Mouse (Mus musculus): ENCODE data around the gene Foxl1.

Gene Foxl1

DNA sequence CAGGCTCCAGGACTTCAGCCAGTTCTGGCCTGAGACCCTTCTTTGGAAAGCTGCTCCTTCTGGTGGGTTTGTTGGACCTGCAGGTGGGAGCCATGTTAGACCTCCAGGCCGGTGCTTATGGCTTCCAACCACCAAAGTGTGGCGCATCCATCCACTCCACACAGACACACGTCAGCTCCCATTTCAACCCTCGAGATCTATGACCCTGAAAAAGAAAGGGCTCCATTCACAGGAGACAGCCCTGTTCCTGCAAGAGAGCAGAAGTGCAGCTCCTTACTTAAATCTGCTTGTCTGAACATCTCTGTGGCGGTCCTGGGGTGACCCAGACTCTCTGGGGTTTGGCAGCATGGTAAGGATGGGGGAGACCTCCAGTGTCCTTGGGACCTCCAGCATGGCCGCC, 34.2 kb upstream of the Foxl1 start:
- no peak for DNase-seq

DNA sequence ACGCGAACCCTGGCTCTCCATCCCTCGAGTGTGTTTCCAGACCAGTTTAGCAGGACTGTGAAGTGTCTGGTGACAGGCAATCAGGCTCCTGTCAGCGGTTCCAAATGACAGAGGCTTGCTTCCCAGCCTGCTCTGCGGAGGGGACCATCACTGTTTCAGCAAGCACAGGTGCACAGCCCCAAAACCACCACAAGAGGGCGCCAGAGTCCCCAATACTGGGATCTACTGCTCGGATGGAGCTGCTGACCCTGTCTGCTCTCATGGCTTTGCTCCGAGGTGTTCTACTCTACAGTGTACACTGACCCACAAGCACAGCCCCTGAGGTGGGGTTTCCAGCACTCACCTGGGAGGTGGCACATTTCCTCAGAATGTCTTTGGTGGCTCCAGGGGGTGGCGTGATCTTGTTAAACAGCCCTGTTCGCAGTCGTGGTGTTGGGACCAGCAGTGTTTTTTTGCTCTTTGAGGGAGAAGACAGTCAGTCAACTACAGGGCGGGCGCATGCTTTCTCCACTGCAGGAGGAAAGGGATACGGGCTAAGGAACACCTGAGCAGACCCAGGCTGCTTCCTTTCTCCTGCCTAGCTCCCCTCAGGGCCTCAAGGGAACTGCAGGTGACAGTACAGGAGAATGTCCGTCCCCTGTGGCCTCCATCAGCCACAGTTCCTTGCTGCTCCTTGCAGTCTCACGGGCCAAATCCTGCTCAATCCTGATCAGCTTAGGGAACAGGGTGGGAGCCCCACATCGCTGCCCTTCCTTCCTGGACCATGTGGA, 23.5 kb upstream of the Foxl1 start:
- peak; percentile 88 to 89 for DNase-seq

DNA sequence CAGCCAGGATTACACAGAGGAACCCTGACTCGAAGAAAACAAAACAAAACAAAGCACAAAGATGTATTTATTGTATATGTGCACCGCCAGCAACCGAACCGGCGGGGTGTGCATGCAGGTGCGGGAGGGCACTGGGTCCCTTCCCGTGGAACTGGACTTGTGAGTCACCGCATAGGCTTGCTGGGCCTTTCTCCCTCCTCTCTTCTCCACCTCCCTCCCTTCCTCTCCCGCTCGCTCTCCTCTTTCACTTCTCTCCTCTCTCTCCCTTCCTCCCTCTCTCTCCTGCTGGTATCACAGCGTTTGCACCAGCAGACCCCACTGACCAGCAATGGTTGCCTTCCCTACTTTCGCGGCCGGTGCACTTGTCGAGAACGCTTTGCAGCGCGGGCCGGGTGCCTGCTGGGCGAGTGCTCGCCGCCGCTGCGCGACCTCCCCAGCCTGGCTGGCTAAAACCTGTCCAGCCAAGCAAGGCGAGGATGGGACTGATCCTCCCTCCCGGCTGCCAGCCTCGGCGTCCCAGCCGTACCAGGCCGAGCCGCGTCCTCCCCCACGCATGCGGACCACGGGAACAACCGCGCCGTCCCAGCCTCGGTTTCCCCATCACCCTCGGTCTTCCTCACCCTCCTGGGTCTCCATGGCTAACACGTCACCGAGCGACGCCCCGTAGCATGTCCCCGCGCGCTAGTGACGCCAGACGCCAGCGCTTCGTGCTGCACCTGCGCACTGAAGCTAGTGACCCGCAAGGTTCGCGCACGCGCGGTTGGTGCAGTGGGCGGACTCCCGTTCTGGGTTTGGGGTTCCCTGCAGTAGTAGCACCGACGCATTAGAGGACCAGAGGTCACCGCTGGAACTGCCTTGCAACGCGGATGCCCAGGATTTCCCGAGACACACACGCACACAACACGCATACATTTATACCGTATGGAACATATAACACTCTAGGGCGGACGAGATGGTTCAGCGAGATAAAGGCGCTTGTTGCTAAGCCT, 19.8 kb upstream of the Foxl1 start, which contains the start of gene Mthfsd:
Gene Mthfsd, minus strand, starts transcription at position 725 of the 989 bp plus-strand sequence.
- peak; percentile 99 for DNase-seq

DNA sequence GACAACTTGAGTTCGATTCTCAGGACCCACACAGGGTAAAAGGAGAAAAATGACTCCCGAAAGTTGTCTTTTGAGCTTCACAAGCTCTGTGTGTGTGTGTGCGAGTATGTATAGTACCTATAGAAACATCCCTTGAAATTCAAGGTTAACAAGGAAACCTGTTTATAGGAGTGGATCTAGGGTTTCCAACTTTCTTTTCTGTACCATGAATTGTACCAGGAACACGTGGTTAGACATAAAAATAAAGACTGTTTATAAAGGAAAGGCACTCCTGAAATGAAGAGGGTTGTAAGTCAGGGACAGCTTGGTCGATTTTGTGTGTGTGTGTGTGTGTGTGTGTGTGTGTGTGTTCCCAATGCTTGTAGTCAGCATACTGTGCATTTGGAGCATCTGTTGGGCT, 19.1 kb upstream of the Foxl1 start:
- no peak for DNase-seq

DNA sequence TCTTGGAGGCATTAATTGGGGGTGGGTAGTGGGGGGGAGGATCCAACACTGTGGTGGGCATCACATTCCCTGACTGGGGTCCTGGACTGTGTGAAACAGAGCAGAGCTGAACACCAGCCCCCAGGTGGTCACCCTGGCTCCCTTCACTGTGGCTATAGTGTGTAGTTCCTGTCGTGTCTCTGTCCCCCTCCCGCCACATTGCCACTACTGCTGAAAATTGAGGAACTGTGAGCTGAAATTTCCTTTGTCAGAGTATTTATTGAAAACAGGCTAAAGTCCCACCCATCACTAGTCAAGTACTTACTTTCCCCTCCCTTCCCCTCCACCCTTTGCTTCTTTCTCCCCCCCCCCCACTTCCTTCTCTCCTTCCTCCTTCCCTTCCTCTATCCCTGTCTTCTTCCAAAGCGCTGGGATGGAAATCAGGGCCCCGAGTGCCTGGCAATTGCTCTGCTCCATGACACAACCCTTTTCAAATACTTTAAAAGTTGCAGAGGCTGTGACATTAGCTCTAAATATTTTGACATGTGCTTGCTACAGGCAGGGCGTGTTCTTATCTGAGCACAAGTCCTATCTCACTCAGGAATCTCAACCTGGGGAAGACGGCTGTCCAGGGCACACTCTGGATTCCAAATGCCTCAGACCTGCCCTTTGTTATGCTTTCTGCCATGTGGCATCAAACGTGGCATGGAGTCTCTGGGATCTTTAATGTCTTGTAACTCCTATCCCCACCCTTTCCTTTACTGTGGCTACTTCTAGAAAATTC, 16.4 kb upstream of the Foxl1 start:
- no peak for DNase-seq

DNA sequence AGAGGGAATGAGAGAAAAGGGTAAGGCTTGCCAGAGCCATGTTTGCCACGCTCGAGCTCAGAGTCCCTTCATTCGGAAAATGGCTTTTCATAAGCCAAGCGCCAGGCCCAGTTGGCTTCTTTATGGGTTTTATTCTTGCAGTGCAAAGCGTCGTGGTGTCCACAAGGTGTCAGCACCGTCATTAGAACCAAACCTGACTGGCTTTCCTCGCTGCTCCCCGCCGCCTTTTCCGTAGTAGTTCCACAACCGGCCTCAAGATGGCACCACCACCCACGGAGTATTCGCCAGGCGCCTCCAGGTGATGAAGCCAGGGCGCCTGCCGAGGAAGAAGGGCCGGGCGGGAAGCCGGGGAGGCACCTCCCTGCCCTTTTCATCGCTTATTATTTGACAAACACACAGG, 14.5 kb upstream of the Foxl1 start:
- DNase-seq, result peak; percentile 96 to 98

DNA sequence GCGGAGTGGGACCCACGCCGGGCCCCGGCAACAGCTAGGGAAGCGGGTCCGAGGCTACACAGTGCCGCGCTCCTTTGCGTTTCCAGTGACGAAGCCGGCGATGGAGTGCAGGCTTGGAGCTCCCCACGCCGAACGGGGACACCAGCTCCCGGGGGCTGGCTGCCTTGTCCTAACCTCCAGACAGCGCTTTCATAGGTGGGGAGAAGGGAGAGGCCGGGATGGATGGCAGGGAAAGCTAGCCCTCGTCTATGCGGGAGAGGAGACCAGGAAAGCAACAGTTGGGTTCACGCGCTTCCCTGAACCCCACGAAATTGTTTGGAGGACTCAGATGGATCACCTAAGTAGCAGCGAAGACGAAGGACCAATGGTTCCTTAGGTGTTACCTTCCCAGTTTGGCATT, 12.6 kb upstream of the Foxl1 start:
- no peak for DNase-seq

DNA sequence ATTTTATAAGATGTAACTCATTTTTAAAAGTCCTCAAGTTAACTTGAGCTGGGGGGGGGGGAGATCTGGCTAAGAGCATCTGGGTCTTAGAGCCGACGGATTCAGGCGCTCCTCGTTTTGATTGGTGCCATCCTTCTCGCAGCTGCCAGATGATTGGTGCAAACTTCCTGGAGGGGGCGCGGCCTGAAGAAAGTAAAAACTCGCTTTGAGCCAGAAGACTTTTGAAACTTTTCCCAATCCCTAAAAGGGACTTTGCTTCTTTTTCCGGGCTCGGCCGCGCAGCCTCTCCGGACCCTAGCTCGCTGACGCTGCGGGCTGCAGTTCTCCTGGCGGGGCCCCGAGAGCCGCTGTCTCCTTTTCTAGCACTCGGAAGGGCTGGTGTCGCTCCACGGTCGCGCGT, 11.8 kb upstream of the Foxl1 start, which contains the start of gene Foxc2:
Gene Foxc2, plus strand, starts transcription at position 224 of the 400 bp plus-strand sequence.
- peak; percentile 91 to 95 for DNase-seq

DNA sequence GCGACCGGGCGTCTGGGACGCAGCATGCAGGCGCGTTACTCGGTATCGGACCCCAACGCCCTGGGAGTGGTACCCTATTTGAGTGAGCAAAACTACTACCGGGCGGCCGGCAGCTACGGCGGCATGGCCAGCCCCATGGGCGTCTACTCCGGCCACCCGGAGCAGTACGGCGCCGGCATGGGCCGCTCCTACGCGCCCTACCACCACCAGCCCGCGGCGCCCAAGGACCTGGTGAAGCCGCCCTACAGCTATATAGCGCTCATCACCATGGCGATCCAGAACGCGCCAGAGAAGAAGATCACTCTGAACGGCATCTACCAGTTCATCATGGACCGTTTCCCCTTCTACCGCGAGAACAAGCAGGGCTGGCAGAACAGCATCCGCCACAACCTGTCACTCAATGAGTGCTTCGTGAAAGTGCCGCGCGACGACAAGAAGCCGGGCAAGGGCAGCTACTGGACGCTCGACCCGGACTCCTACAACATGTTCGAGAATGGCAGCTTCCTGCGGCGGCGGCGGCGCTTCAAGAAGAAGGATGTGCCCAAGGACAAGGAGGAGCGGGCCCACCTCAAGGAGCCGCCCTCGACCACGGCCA, 11.1 kb upstream of the Foxl1 start:
- DNase-seq, result peak; percentile 68 to 79

DNA sequence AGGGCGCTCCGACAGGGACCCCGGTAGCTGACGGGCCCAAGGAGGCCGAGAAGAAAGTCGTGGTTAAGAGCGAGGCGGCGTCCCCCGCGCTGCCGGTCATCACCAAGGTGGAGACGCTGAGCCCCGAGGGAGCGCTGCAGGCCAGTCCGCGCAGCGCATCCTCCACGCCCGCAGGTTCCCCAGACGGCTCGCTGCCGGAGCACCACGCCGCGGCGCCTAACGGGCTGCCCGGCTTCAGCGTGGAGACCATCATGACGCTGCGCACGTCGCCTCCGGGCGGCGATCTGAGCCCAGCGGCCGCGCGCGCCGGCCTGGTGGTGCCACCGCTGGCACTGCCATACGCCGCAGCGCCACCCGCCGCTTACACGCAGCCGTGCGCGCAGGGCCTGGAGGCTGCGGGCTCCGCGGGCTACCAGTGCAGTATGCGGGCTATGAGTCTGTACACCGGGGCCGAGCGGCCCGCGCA, 10.5 kb upstream of the Foxl1 start:
- DNase-seq, result peak; percentile 57 to 71

DNA sequence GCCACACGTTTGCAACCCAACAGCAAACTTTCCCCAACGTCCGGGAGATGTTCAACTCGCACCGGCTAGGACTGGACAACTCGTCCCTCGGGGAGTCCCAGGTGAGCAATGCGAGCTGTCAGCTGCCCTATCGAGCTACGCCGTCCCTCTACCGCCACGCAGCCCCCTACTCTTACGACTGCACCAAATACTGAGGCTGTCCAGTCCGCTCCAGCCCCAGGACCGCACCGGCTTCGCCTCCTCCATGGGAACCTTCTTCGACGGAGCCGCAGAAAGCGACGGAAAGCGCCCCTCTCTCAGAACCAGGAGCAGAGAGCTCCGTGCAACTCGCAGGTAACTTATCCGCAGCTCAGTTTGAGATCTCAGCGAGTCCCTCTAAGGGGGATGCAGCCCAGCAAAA, 9.8 kb upstream of the Foxl1 start:
- peak; percentile 44 to 51 for DNase-seq

DNA sequence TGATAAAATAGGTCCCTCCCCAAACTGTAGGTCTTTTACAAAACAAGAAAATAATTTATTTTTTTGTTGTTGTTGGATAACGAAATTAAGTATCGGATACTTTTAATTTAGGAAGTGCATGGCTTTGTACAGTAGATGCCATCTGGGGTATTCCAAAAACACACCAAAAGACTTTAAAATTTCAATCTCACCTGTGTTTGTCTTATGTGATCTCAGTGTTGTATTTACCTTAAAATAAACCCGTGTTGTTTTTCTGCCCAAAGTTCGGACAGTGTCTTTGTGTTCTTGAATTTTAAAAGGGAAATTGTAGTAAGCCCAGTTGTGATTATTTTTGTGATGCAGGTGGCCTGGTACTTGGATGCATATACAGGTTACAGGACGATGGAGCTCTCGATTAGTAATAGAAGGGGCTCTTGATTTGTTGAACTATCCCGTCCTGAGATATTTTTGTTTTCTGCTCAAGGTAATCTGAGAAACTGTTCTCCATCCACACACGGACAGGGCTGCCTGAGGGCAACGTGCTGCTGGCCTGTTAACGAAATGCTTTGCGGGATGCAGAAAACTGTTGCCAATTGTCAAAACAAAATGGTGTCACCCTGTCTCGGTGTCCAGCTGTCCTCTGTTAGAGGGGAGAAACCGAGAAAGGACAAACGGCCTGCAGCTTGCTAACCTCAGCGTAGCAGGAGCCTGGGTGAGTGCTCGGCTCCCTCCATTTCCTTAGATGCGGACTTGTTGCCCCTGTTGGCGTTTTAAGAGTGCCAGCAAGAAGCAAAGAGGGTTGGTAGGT, 8.9 kb upstream of the Foxl1 start:
- peak in 1 of 2 experiments; percentile 52 for DNase-seq

DNA sequence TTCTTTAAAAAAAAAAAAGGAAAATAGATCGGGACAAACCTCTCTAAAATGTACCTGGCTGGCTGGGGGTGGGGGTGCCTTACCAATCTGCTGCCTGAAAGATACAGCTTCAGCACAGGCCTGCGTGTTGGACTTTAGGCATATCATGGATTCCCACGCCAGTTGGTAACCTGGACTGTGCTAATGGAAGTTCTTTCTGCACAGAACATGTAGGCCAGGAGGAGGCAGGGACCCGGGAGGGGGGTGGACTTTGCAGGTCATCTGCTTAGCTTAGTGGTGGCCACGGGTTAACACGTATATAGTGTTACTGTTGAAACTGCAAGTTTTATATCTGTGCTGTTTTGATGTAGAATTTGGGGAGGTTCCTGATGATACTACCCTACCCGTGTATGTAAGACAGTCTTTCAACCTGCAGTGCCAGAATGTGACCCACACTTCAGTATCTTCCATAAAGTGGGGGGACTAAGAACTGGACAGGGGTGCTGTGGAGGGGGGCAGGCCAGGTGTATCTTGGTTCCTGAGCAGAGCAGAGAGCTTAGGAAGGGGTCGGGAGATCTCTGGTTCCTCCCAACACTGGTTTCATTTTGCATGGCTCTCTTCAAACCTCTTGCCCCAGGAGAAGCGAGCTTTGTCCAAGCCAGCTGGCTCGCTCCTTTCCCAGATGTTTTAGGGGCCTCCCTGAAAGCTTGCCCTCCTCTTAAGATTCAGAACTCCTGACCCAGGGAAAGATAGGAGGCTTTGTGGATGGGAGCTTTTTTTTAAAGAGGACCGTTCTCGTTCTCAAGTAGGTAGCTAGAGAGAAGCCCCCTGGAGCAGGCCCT, 7.9 kb upstream of the Foxl1 start:
- DNase-seq, result peak in 1 of 2 experiments; percentile 48

DNA sequence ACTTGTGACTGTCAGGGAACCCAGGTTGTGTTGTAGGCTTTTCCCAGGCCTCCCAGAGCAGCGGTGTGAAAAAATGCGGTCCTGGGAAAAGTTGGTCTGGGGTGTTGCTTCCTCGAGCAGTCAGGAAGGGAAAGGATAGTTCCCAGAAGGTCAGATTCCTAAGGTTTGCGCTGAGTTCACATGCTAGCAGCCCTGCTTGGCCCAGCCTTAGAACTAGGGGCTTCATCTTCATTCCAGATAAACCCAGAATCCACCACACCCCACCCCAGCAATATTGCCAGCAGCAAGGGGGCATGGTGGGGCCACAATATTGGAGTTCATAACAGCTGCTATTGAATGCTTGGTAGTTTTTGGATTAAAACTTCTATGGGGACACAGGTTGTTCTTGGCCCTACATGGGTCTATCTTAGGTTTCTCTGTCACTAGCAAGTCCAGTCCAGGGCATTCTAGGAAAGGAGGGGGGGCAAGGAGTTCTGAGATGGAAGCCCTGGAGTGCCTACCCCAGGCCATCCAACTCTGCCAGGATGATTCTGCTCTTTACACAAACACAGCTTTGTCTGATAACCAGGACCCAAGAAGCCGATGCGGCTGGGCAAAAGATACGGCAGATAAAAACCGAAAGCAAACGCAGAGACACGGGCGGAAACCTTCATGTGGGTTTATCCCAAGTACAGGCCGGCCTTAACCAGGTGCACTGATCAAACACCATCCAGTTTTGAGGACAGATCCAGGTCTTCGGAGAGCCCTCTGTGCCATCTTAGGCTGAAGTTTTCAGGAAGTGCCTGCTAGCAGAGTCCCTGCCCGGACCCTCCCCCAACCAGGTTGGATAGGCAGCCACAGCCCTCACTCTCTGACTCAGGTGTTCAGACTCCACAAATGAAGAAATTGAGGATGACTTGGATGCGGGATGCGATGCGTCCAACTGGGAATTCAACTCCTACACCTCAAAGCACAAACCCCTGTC, 7.0 kb upstream of the Foxl1 start:
- DNase-seq, result peak in 1 of 2 experiments; percentile 35

DNA sequence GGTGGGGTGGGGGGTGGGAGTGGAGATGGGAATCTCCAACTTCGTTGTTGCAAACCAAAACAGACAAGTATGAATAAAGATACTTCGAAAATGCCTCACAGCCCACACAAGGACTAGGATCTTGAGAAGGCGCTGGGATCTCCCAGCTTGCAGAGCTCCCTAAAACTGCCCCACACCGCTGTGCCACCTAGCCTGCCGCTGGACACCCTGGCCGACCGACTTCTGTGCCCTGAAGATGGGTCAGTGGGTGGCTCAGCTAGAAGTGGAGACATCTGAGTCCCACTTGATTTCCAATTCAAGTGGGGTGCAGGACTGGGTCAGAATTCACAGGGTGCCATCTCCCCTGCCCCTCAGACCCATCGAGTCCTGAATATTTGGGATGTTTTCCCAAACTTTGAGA, 6.0 kb upstream of the Foxl1 start:
- no peak for DNase-seq

DNA sequence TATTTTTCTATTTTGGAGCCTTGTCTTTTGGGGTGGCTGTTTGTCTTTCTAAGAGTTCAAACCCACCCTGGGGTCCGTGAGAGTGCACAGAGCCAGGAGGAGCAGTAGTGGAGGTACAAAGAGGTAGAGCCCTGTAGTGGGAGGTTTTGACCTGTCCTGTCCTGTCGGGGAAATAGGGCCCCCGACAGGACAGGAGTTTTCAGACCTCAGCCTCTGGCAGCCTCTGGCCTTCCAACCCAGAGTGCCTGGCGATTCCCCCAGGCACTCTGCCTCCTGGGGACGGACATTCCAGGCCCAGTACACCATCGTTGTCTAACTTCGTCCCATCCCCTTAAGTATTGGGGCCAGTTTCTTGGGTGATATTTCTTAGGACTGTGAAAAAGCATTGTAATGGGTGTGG, 5.4 kb upstream of the Foxl1 start:
- no peak for DNase-seq

DNA sequence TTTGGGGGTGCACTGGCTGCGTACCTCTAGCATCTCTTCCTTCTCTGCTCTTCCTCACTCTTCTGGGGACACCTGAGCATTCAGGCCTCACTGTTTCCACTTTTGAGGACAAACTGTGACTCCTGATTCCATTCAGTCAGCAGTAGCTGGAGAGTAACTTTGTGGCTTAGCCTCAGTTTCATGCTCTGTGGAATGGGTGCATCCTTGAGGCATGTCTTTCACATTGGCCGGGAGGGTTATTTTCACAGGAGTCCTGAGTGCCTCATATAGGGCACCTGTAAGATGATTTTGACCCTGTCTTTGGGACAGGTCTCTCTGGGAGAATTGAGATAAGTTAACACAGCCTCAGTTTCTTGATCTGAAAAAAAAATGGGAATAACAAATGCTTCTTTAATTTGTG, 4.6 kb upstream of the Foxl1 start:
- DNase-seq, result no peak

DNA sequence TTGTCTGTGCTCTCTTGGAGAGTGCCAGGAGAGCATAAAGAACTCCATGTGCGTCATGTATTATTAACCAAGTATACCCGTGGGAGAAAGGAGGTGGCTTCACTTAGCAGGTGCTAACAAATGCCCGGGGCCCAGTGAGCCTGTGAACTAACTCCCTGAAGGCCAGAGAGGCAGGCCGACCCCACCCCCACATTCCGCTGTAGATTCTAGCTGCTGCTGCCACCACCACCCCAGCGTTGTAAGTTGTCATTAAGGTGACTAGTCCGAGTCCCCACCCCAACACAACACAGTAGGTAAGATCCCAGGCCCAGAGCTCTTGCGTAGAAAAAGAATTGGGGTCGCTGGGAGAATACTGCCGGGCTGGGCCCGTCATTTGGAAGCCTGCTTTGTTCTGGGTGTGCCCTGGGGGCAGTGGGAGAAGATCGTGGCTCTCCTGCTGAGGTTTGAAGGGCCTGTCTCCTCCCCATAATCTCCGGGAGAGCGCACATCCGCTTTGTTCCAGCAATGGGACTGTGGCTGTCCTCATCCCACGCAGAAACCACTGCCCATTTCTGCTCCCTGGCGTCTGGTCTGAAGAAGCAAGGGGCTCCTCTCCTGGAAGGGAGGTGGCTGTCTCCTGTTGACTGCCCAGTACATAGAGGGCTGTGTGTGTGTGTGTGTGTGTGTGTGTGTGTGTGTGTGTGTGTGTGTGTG, 3.0 kb upstream of the Foxl1 start:
- peak; percentile 69 to 82 for DNase-seq

Measured in kidney, postnatal 4 days (tissue).